Mouse (Mus musculus): ENCODE measurements around the gene Rps6. TPM values are rescaled to one million over a fixed set of nuclear protein-coding genes. Genes with fewer than 3 reads are reported as not detected.
"Not testable (repeated sequence)": the region's sequence is repeated elsewhere in the genome, so short reads cannot be mapped to it uniquely, and the experiment has no call there.

Gene Rps6
- polyA plus RNA-seq, 1 experiment from 2014 or later = 569 TPM

DNA sequence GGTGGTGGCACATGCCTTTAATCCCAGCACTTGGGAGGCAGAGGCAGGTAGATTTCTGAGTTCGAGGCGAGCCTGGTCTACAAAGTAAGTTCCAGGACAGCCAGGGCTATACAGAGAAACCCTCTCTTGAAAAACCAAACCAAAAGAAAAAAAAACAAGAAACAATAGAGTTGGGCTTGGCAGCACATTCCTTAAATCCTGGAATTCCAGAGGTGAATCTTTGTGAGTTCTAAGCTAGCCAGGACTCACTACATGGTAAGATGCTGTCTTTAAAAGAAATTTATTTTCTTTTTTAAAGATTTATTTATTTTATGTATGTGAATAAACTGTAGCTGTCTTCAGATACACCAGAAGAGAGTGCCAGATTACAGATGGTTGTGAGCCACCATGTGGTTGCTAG lies 16.1 kb downstream of the Rps6 start:
- DNase-seq (ENCODE audit: low spot score); H3K9me3 ChIP-seq; H3K4me1 ChIP-seq (replicated peaks); H3K27ac ChIP-seq; H3K4me3 ChIP-seq; H3K27me3 ChIP-seq (ENCODE audit: insufficient read depth, poor library complexity, severe bottlenecking): not testable (repeated sequence)
- peaks cover 79% of the 10 kb centered on the region for H3K36me3 ChIP-seq
- WGBS = 93% methylated on average over 2 of the region's 2 CpGs

DNA sequence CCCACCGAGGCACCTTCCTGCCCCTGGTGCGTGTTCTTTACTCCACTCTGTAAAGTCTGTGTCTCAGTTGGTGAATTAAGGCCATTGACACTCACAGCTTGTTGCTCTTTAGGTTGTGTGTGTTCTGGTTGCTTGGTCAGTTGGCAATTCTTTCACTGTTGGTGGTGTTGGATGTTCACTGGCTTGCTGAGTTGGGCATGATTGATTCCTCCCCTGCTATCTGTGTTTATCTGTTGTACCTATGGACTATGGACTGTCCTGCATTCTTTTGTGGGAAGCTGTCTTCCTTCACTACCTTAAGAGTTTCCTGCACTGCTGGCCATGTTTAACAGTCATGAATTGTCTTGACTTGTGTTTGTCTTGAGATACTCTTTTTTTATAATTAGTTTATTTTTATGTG lies 25.3 kb downstream of the Rps6 start:
- Histone ChIP-seq H3K27me3 (ENCODE audit: insufficient read depth, poor library complexity, severe bottlenecking) (no peaks in the 10 kb centered on the region), H3K36me3 (peaks cover 72% of the 10 kb centered on the region), H3K9me3 (no peaks in the 10 kb centered on the region), H3K4me3 (no peak overlapping the region), H3K4me1 (replicated peaks) (no peaks in the 10 kb centered on the region), H3K27ac (no peak overlapping the region)
- DNase-seq (ENCODE audit: low spot score) = no peak
- 99% methylated on average over 2 of the region's 2 CpGs for whole genome bisulfite sequencing

DNA sequence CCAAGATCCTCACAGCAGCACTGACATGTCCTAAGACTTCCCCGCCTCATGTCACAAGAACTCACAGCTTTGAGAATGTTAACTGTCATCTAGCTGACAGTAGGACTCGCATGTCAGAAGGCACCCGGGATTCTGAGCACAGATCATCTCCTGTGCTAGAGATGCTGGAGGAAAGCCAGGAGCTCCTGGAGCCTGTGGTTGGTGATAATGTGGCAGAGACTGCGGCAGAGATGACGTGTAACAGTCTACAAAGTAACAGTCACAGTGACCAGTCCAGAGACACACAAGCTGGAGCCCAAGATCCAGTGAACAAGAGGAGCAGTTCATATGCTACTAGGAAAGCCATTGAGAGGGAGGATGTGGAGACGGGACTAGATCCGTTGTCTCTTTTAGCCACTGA lies 32.1 kb downstream of the Rps6 start:
- H3K36me3 ChIP-seq = peaks cover 73% of the 10 kb centered on the region
- no peak overlapping the region for H3K4me3 ChIP-seq
- DNase-seq (ENCODE audit: low spot score) = no peak
- no peaks in the 10 kb centered on the region for H3K9me3 ChIP-seq
- H3K27ac ChIP-seq = no peak overlapping the region
- 92% methylated on average over 7 of the region's 7 CpGs for WGBS
- no peaks in the 10 kb centered on the region for H3K27me3 ChIP-seq (ENCODE audit: insufficient read depth, poor library complexity, severe bottlenecking)
- no peaks in the 10 kb centered on the region for H3K4me1 ChIP-seq (replicated peaks)

DNA sequence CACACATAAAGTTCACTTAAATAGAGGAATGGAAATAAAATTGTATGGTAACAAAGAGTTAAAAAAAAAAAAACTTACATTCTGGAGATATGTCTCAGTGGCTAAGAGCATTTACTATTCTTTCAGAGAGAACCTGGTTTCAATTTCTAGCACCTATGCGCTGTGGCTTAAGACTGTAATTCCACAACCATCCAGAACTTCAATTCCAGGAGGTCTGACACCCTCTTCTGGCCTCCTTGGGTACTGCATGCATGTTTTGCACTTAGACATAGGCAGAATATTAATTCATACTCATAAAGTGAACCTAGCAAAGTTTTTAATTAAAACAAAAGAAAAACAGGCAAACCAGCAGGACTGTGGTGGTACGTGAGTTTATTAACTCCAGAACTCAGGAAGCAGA lies 34.0 kb downstream of the Rps6 start:
- no peaks in the 10 kb centered on the region for H3K9me3 ChIP-seq
- no peak overlapping the region for H3K27ac ChIP-seq
- no peak overlapping the region for H3K4me3 ChIP-seq
- 75% methylated on average over 2 of the region's 2 CpGs for WGBS
- DNase-seq (ENCODE audit: low spot score) = peak; percentile 24
- H3K4me1 ChIP-seq (replicated peaks) = no peaks in the 10 kb centered on the region
- peaks cover 59% of the 10 kb centered on the region for H3K36me3 ChIP-seq
- no peaks in the 10 kb centered on the region for H3K27me3 ChIP-seq (ENCODE audit: insufficient read depth, poor library complexity, severe bottlenecking)

DNA sequence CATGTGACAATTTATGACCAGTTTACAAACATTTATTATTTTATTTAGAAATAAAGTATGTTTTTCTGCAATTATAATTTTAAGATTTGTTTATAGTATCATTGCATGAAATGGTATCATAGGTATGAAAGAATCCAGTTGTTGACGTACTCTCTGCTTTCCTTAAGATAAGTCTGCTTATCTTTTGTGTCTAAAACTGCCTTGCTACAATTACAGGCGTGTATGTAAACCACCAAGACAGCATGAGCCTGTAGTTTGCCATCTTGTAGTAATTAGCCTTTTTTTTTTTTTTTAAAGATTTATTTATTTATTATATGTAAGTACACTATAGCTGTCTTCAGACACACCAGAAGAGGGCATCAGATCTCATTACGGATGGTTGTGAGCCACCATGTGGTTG lies 42.4 kb downstream of the Rps6 start:
- Histone ChIP-seq H3K27me3 (ENCODE audit: insufficient read depth, poor library complexity, severe bottlenecking) (no peaks in the 10 kb centered on the region), H3K9me3 (no peaks in the 10 kb centered on the region), H3K4me3 (no peak overlapping the region), H3K36me3 (peaks cover 23% of the 10 kb centered on the region), H3K4me1 (replicated peaks) (no peaks in the 10 kb centered on the region), H3K27ac (no peak overlapping the region)
- 92% methylated on average over 3 of the region's 3 CpGs for WGBS
- DNase-seq (ENCODE audit: low spot score) = no peak

DNA sequence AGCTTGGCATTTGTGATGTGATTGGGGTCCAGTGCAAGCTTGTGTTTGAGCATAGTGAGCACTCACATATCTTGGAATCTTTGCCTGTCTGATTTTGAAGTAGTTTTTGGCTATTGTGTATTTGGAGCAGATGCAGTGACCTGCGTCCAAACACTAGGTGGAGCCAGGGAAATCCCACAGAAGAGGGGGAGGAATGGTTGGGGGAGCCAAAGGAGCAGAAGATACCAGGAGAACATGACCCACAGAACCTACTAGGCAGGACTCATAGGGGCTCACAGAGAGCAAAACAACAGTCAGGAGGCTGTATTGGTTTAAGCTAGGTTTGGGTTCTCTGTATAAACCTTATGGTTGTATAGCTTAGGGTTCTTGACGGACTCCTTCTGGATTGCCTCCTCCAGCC lies 46.6 kb downstream of the Rps6 start:
- no peaks in the 10 kb centered on the region for H3K27me3 ChIP-seq (ENCODE audit: insufficient read depth, poor library complexity, severe bottlenecking)
- WGBS = 58% methylated on average over 2 of the region's 2 CpGs
- H3K36me3 ChIP-seq = peaks cover 19% of the 10 kb centered on the region
- no peak overlapping the region for H3K27ac ChIP-seq
- no peaks in the 10 kb centered on the region for H3K4me1 ChIP-seq (replicated peaks)
- no peaks in the 10 kb centered on the region for H3K9me3 ChIP-seq
- no peak overlapping the region for H3K4me3 ChIP-seq
- no peak for DNase-seq (ENCODE audit: low spot score)

Other genes starting within 250 kb of the Rps6 start
- gene Haus6, start 245.4 kb downstream of the Rps6 start, polyA plus RNA-seq (2016; fragmentation: Nextera tagmentation; extraction: Ambion mirVana) = 21.0 and 27.9 TPM in 2 replicates
- 84.7 and 88.9 TPM in 2 replicates for gene Plin2, start 187.4 kb downstream of the Rps6 start, polyA plus RNA-seq (2016; fragmentation: Nextera tagmentation; extraction: Ambion mirVana)
- gene Dennd4c, start 108.9 kb downstream of the Rps6 start, polyA plus RNA-seq (2016; fragmentation: Nextera tagmentation; extraction: Ambion mirVana) = 5.4 and 5.5 TPM in 2 replicates
- 9.4 and 11.3 TPM in 2 replicates for gene Acer2, start 17.0 kb upstream of the Rps6 start, polyA plus RNA-seq (2016; fragmentation: Nextera tagmentation; extraction: Ambion mirVana)

Data from hindbrain, embryonic 10.5 days (tissue).